Mouse (Mus musculus) brain, adult 10 weeks (tissue): ENCODE data around the gene Nrp2. TPM values are rescaled to one million over a fixed set of nuclear protein-coding genes. Genes with fewer than 3 reads are reported as not detected.

Experiments used
- polyA plus RNA-seq: library from polyadenylated mRNA; stranded (reverse); fragments of 350-450 nt; fragmentation: Illumina TruSeq; extraction: RNeasy Lipid Tissue Mini Kit (QIAGEN cat#74804); gene quantifications from one replicate; pipeline ENCODE4 v1.2.3, GENCODE M21; 2015; ENCODE audit warnings: low read depth, low replicate concordance

Nrp2 gene
- 11.6 TPM for polyA plus RNA-seq

GRCm38 (mm10) chr1:62703158-62704116, at the start of gene Nrp2:
Gene Nrp2 (plus strand): TSS chr1:62703285.

